Mouse (Mus musculus): ENCODE results near the gene Neu1.

- TF ChIP-seq CTCF (IDR thresholded peaks at IDR 0.05; ENCODE audit: low read depth, low read length), result no peak
- TF ChIP-seq EP300 (IDR thresholded peaks at IDR 0.05; ENCODE audit: insufficient read depth, low read depth, low read length), result no peak
Observed at GRCm38 (mm10) chr17:34884704-34885103, 46.3 kb upstream of the Neu1 start.

All from ES-Bruce4 (cell line).